Mouse (Mus musculus): ENCODE measurements around the gene Tmem106c. TPM values are rescaled to one million over a fixed set of nuclear protein-coding genes. Genes with fewer than 3 reads are reported as not detected.
A peak's percentile ranks its signal among the peaks of the same experiment; 100 is the strongest.

Tmem106c gene
- total RNA-seq, 2 experiments from 2014 or later, result 33.0 to 36.5 TPM

- no peak for DNase-seq (ENCODE audit: low spot score in 2 of 2)
Observed at GRCm38 (mm10) chr15:97999546-97999945, 35.5 kb downstream of the Tmem106c start.

GRCm38 (mm10) chr15:97999991-98000390, 36.0 kb downstream of the Tmem106c start:
- no peak for DNase-seq (ENCODE audit: low spot score in 2 of 2)

- DNase-seq (ENCODE audit: low spot score in 2 of 2), result no peak
Observed at GRCm38 (mm10) chr15:98001321-98002112, 37.5 kb downstream of the Tmem106c start.

GRCm38 (mm10) chr15:98002113-98002990, 38.4 kb downstream of the Tmem106c start:
- peak; percentile 18 to 51 for DNase-seq (ENCODE audit: low spot score in 2 of 2)

GRCm38 (mm10) chr15:98002991-98003821, 39.2 kb downstream of the Tmem106c start:
- DNase-seq (ENCODE audit: low spot score in 2 of 2), result no peak

- no peak for DNase-seq (ENCODE audit: low spot score in 2 of 2)
Observed at GRCm38 (mm10) chr15:98003822-98004739, 40.1 kb downstream of the Tmem106c start, which contains the start of gene Col2a1. Gene Col2a1, minus strand, starts transcription at chr15:98004695.

- no peak for DNase-seq (ENCODE audit: low spot score in 2 of 2)
Observed at GRCm38 (mm10) chr15:98004740-98005159, 40.8 kb downstream of the Tmem106c start.

- no peak for DNase-seq (ENCODE audit: low spot score in 2 of 2)
Observed at GRCm38 (mm10) chr15:98005181-98005580, 41.2 kb downstream of the Tmem106c start.

- no peak for DNase-seq (ENCODE audit: low spot score in 2 of 2)
Observed at GRCm38 (mm10) chr15:98012810-98013209, 48.8 kb downstream of the Tmem106c start.

GRCm38 (mm10) chr15:98017925-98018324, 53.9 kb downstream of the Tmem106c start:
- DNase-seq (ENCODE audit: low spot score in 2 of 2), result no peak

GRCm38 (mm10) chr15:98019047-98019446, 55.0 kb downstream of the Tmem106c start:
- DNase-seq (ENCODE audit: low spot score in 2 of 2), result no peak

Other genes with a start within 250 kb of the Tmem106c start
- 1 to 10 TPM; 1.2 TPM for gene Endou, start 232.9 kb upstream of the Tmem106c start, total RNA-seq (2021)
- gene Rapgef3, start 196.2 kb upstream of the Tmem106c start, total RNA-seq (2021), result 10 to 100 TPM; 50.0 to 52.0 TPM
- gene Slc48a1, start 185.7 kb upstream of the Tmem106c start, total RNA-seq (2021), result 100 to 1,000 TPM; 138 to 140 TPM
- gene Hdac7, start 119.7 kb upstream of the Tmem106c start, total RNA-seq (2021), result 10 to 100 TPM; 17.9 to 20.7 TPM
- gene Vdr, start 53.6 kb upstream of the Tmem106c start, total RNA-seq (2021), result under 1 TPM; 0.07 to 0.48 TPM
- 1 to 10 TPM; 1.3 to 1.6 TPM for gene Col2a1, start 40.5 kb downstream of the Tmem106c start, total RNA-seq (2021)
- gene Pfkm, start 128.4 kb downstream of the Tmem106c start, total RNA-seq (2021), result 100 to 1,000 TPM; 370 to 384 TPM
- gene Senp1, start 129.5 kb downstream of the Tmem106c start, total RNA-seq (2021), result 10 to 100 TPM; 12.4 to 13.2 TPM
- gene Asb8, start 201.4 kb downstream of the Tmem106c start, total RNA-seq (2021), result 10 to 100 TPM; 53.7 to 54.8 TPM
- gene Ccdc184, start 203.0 kb downstream of the Tmem106c start, total RNA-seq (2021), result 10 to 100 TPM; 11.7 to 12.7 TPM
- under 1 TPM in 1 of 2 experiments, not detected in 1; 0.68 TPM for gene Olfr288, start 231.3 kb downstream of the Tmem106c start, total RNA-seq (2021)